Mouse (Mus musculus) liver, embryonic 14.5 days (tissue): ENCODE measurements around the gene Akt2.

Experiments used
- CTCF ChIP-seq: IDR thresholded peaks from 2 replicates; pipeline ENCODE4 v1.5.1; 2016; ENCODE audit warnings: antibody characterized with exemption, low read depth, control low read depth
- EP300 ChIP-seq: IDR thresholded peaks from 2 replicates; pipeline ENCODE4 v1.6.1; 2016; ENCODE audit warnings: antibody characterized with exemption, low read depth

- TF ChIP-seq CTCF (no peak), EP300 (no peak)
Measured at GRCm38 (mm10) chr7:27542392-27543033, 48.8 kb upstream of the Akt2 start.
